ENCODE assay signal across 13 mouse cellular contexts in genomic region chr4:128981833-128982180, GRCm38 (mm10). TPM values are rescaled to one million over a fixed set of nuclear protein-coding genes. Genes with fewer than 3 reads are reported as not detected.
DNase-seq lines count a peak whose midpoint lies in the region; ATAC-seq lines count a peak whose summit lies in the region.
"Had no signal": no experiment of that assay in that cellular context is flagged by ENCODE, and none has a peak within 500 bp of the region (broad histone marks: within the 10 kb centered on the region; RNA-seq: fewer than 3 reads in every experiment).

No protein-coding gene starts in this region.

- no peak for ATAC-seq in megakaryocyte, adult 5-6 weeks (ENCODE audit: poor library complexity, severe bottlenecking)

- no peaks in the 10 kb centered on the region for H3K4me1 ChIP-seq in heart, embryonic 10.5 days
- H3K4me1 ChIP-seq in megakaryocyte, embryonic 14.5 days: peaks cover 62% of the 10 kb centered on the region
- peaks cover 14% of the 10 kb centered on the region for H3K4me1 ChIP-seq in brown adipose tissue, adult 24 weeks (ENCODE audit: control insufficient read depth, insufficient read depth, insufficient read length, low read length)
- H3K4me1 ChIP-seq: limb, embryonic 13.5 days; midbrain, embryonic 10.5 days had no signal

- no peaks in the 10 kb centered on the region for H3K9me3 ChIP-seq in heart, embryonic 10.5 days
- H3K9me3 ChIP-seq in megakaryocyte, embryonic 14.5 days: peaks cover 11% of the 10 kb centered on the region
- H3K9me3 ChIP-seq: embryonic facial prominence, embryonic 10.5 days; limb, embryonic 13.5 days; midbrain, embryonic 10.5 days had no signal

- no peaks in the 10 kb centered on the region for H3K36me3 ChIP-seq in heart, embryonic 10.5 days
- H3K36me3 ChIP-seq in megakaryocyte, embryonic 14.5 days (replicated peaks; ENCODE audit: low read length): no peaks in the 10 kb centered on the region
- H3K36me3 ChIP-seq: embryonic facial prominence, embryonic 10.5 days; limb, embryonic 13.5 days; midbrain, embryonic 10.5 days had no signal

- intact Hi-C loops in left cerebral cortex, postnatal 14 days (cut with DNase I): no loop called here

- DNase-seq in heart, embryonic 10.5 days (ENCODE audit: low spot score): no peak
- no peak for DNase-seq in heart, adult 9 months (ENCODE audit: low spot score in 2 of 2)
- DNase-seq in testis, postnatal 14 days (ENCODE audit: low spot score): peak; percentile 36
- DNase-seq in urinary bladder, adult 2 months (ENCODE audit: low spot score): no peak
- no peak for DNase-seq in left cerebral cortex, postnatal 14 days (ENCODE audit: low spot score in 2 of 2)
- DNase-seq: cerebellum, adult 9-10 months; heart, postnatal 4 days had no signal

- 56% methylated on average over 11 of the region's 11 CpGs for WGBS in heart, embryonic 10.5 days

- peak overlapping the region; percentile 12; the same call in 1 of the 2 replicates for H3K4me3 ChIP-seq in heart, embryonic 10.5 days
- peak overlapping the region; percentile 75 for H3K4me3 ChIP-seq in megakaryocyte, embryonic 14.5 days (replicated peaks)
- no peak overlapping the region for H3K4me3 ChIP-seq in brown adipose tissue, adult 24 weeks (ENCODE audit: insufficient read depth, low read depth, low read length)
- H3K4me3 ChIP-seq: embryonic facial prominence, embryonic 10.5 days; limb, embryonic 13.5 days; midbrain, embryonic 10.5 days had no signal

- H3K27me3 ChIP-seq in heart, embryonic 10.5 days (ENCODE audit: insufficient read depth, poor library complexity, severe bottlenecking): no peaks in the 10 kb centered on the region
- H3K27me3 ChIP-seq in megakaryocyte, embryonic 14.5 days (replicated peaks): peaks cover 19% of the 10 kb centered on the region
- H3K27me3 ChIP-seq: limb, embryonic 13.5 days had no signal

- H3K27ac ChIP-seq in heart, embryonic 10.5 days: no peak overlapping the region
- peak overlapping the region; percentile 56 for H3K27ac ChIP-seq in brown adipose tissue, adult 24 weeks (replicated peaks; ENCODE audit: low read depth, low read length)
- H3K27ac ChIP-seq: embryonic facial prominence, embryonic 10.5 days; limb, embryonic 13.5 days; midbrain, embryonic 10.5 days had no signal

RNA-seq across cellular contexts. Expression of gene Ak2, which starts 10.0 kb away (rescaled TPM):
- 189 and 215 TPM in 2 replicates for polyA plus RNA-seq in heart, embryonic 10.5 days (2016; fragmentation: Nextera tagmentation; extraction: Ambion mirVana)
- 29.1 and 128 TPM in 2 replicates for polyA plus RNA-seq in megakaryocyte, embryonic 14.5 days (2012; ENCODE audit: insufficient read depth, low replicate concordance)
- 41.2 and 48.0 TPM in 2 replicates for total RNA-seq in megakaryocyte, adult 5-6 weeks (2015)
- total RNA-seq in megakaryocyte, adult 5-6 weeks (2017): 69.0 and 71.2 TPM in 2 replicates
- 311 and 382 TPM in 2 replicates for polyA plus RNA-seq in brown adipose tissue, adult 24 weeks (2012; ENCODE audit: insufficient read depth, insufficient read length, missing spikeins)
- polyA plus RNA-seq in urinary bladder, adult 2 months (2012; rRNA removed): 59.2 and 75.5 TPM in 2 replicates
- total RNA-seq in left cerebral cortex, postnatal 14 days (2021): 10 to 100 TPM; 24.3 to 29.6 TPM

RNA-seq across cellular contexts. Expression of gene Azin2, which starts 19.6 kb away (rescaled TPM):
- polyA plus RNA-seq in heart, embryonic 10.5 days (2016; fragmentation: Nextera tagmentation; extraction: Ambion mirVana): 4.0 and 4.7 TPM in 2 replicates
- 7.6 and 12.2 TPM in 2 replicates for polyA plus RNA-seq in megakaryocyte, embryonic 14.5 days (2012; ENCODE audit: insufficient read depth, low replicate concordance)
- total RNA-seq in megakaryocyte, adult 5-6 weeks (2015): 0.25 and 0.38 TPM in 2 replicates
- total RNA-seq in megakaryocyte, adult 5-6 weeks (2017): 0.29 and 1.5 TPM in 2 replicates
- polyA plus RNA-seq in brown adipose tissue, adult 24 weeks (2012; ENCODE audit: insufficient read depth, insufficient read length, missing spikeins): 3.8 and 4.8 TPM in 2 replicates
- polyA plus RNA-seq in urinary bladder, adult 2 months (2012; rRNA removed): 18.8 and 18.9 TPM in 2 replicates
- 10 to 100 TPM; 42.1 to 43.5 TPM for total RNA-seq in left cerebral cortex, postnatal 14 days (2021)
